In the genomic region with DNA sequence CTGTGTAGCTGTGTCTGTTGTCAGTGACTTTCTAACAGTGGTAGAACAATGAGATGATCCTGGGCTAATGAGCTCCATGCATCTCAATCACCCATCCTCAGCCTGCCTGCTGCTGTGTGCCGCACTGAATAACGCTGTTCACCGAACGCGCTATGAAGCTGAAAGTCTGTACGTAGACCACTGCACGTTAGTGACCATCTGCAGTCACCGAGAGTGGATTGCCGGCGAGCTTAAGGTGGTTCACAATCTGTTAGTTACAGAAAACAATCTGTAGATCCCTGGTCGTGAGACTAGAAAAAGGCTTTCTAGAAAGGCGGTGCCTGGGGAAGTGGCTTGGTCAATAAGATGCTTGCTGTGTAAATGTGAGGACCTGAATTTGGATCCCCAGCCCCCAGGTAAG, we compare ENCODE assay signal across 19 mouse cellular contexts. TPM values are rescaled to one million over a fixed set of nuclear protein-coding genes. Genes with fewer than 3 reads are reported as not detected.
DNase-seq lines count a peak whose midpoint lies in the region; ATAC-seq and TF ChIP-seq lines count a peak whose summit lies in the region.
"Had no signal": no experiment of that assay in that cellular context is flagged by ENCODE, and none has a peak within 500 bp of the region (broad histone marks: within the 10 kb centered on the region; RNA-seq: fewer than 3 reads in every experiment).

No protein-coding gene starts in this region.

- TF ChIP-seq CTCF in olfactory bulb, adult 2 months (IDR thresholded peaks at IDR 0.05; ENCODE audit: insufficient read depth, low read depth, low read length): no peak

- no peak overlapping the region for H3K9ac ChIP-seq in forebrain, embryonic 15.5 days (replicated peaks)
- H3K9ac ChIP-seq in forebrain, embryonic 14.5 days (ENCODE audit: low read length): no peak overlapping the region
- no peak overlapping the region for H3K9ac ChIP-seq in midbrain, embryonic 13.5 days (replicated peaks)
- no peak overlapping the region for H3K9ac ChIP-seq in hindbrain, embryonic 13.5 days
- H3K9ac ChIP-seq: embryonic facial prominence, embryonic 13.5 days; forebrain, embryonic 12.5 days had no signal

- H3K36me3 ChIP-seq in forebrain, embryonic 15.5 days: no peaks in the 10 kb centered on the region
- H3K36me3 ChIP-seq in forebrain, embryonic 14.5 days (ENCODE audit: control insufficient read depth, insufficient read depth, low read length): no peaks in the 10 kb centered on the region
- H3K36me3 ChIP-seq in midbrain, embryonic 13.5 days: no peaks in the 10 kb centered on the region
- H3K36me3 ChIP-seq in midbrain, embryonic 10.5 days: no peaks in the 10 kb centered on the region
- H3K36me3 ChIP-seq in hindbrain, embryonic 13.5 days: no peaks in the 10 kb centered on the region
- H3K36me3 ChIP-seq: embryonic facial prominence, embryonic 13.5 days; forebrain, embryonic 12.5 days; G1E had no signal

- DNase-seq in forebrain, embryonic 14.5 days (ENCODE audit: low spot score): no peak
- DNase-seq in midbrain, embryonic 10.5 days (ENCODE audit: low spot score): no peak
- DNase-seq in heart, adult 11 months: no peak
- no peak for DNase-seq in urinary bladder, postnatal 10 days (ENCODE audit: low spot score)
- DNase-seq: adrenal gland, adult 8-10 months; B cell, adult 2 months; cerebellum, adult 11-12 months; cerebellum, adult 9-10 months; gastrocnemius, adult 2 months; gastrocnemius, postnatal 25 days; heart, postnatal 10 days had no signal

- 0 out of 2 replicates have a peak overlapping the region, but pooled peaks have one; percentile 34 for H3K27ac ChIP-seq in forebrain, embryonic 15.5 days (replicated peaks)
- H3K27ac ChIP-seq in forebrain, embryonic 14.5 days (ENCODE audit: low read depth, low read length): no peak overlapping the region
- H3K27ac ChIP-seq in midbrain, embryonic 13.5 days: 0 out of 2 replicates have a peak overlapping the region, but pooled peaks have one; percentile 44
- no peak overlapping the region for H3K27ac ChIP-seq in midbrain, embryonic 10.5 days (replicated peaks)
- peak overlapping the region; percentile 66 for H3K27ac ChIP-seq in hindbrain, embryonic 13.5 days
- peak overlapping the region; percentile 29; the same call in 1 of the 2 replicates for H3K27ac ChIP-seq in olfactory bulb, adult 2 months (ENCODE audit: insufficient read depth, low read depth, low read length)
- H3K27ac ChIP-seq: embryonic facial prominence, embryonic 13.5 days; gastrocnemius, adult 2 months had no signal

- no peak overlapping the region for H3K4me3 ChIP-seq in forebrain, embryonic 15.5 days
- H3K4me3 ChIP-seq in forebrain, embryonic 14.5 days (ENCODE audit: low read depth, low read length): no peak overlapping the region
- no peak overlapping the region for H3K4me3 ChIP-seq in midbrain, embryonic 13.5 days (replicated peaks)
- no peak overlapping the region for H3K4me3 ChIP-seq in midbrain, embryonic 10.5 days
- no peak overlapping the region for H3K4me3 ChIP-seq in hindbrain, embryonic 13.5 days
- H3K4me3 ChIP-seq in olfactory bulb, adult 2 months (ENCODE audit: insufficient read depth, low read depth, low read length): no peak overlapping the region
- H3K4me3 ChIP-seq: embryonic facial prominence, embryonic 13.5 days; forebrain, embryonic 12.5 days; gastrocnemius, adult 2 months had no signal

- H3K4me1 ChIP-seq in forebrain, embryonic 15.5 days: peaks cover 5% of the 10 kb centered on the region; the same call in 1 of the 2 replicates
- H3K4me1 ChIP-seq in forebrain, embryonic 14.5 days (ENCODE audit: control insufficient read depth, insufficient read depth, low read length): peaks cover 8% of the 10 kb centered on the region; the same call in 1 of the 2 replicates
- H3K4me1 ChIP-seq in midbrain, embryonic 13.5 days (replicated peaks): peaks cover 14% of the 10 kb centered on the region
- peaks cover 11% of the 10 kb centered on the region for H3K4me1 ChIP-seq in midbrain, embryonic 10.5 days
- H3K4me1 ChIP-seq in hindbrain, embryonic 13.5 days (replicated peaks): peaks cover 30% of the 10 kb centered on the region
- H3K4me1 ChIP-seq in olfactory bulb, adult 2 months (ENCODE audit: control insufficient read depth, insufficient read depth, low read length): peaks cover 76% of the 10 kb centered on the region
- H3K4me1 ChIP-seq: embryonic facial prominence, embryonic 13.5 days had no signal

- no peaks in the 10 kb centered on the region for H3K27me3 ChIP-seq in forebrain, embryonic 15.5 days
- no peaks in the 10 kb centered on the region for H3K27me3 ChIP-seq in forebrain, embryonic 14.5 days (replicated peaks; ENCODE audit: control insufficient read depth, insufficient read depth, low read length)
- H3K27me3 ChIP-seq in midbrain, embryonic 13.5 days: no peaks in the 10 kb centered on the region
- no peaks in the 10 kb centered on the region for H3K27me3 ChIP-seq in midbrain, embryonic 10.5 days (ENCODE audit: low read depth, poor library complexity, severe bottlenecking)
- H3K27me3 ChIP-seq in hindbrain, embryonic 13.5 days: no peaks in the 10 kb centered on the region
- H3K27me3 ChIP-seq: embryonic facial prominence, embryonic 13.5 days; forebrain, embryonic 12.5 days had no signal

- WGBS in forebrain, embryonic 15.5 days: 82% methylated on average over 12 of the region's 12 CpGs
- 82% methylated on average over 12 of the region's 12 CpGs for WGBS in forebrain, embryonic 14.5 days
- 77% methylated on average over 12 of the region's 12 CpGs for WGBS in midbrain, embryonic 13.5 days
- 91% methylated on average over 12 of the region's 12 CpGs for WGBS in midbrain, embryonic 10.5 days
- WGBS in hindbrain, embryonic 13.5 days: 68% methylated on average over 12 of the region's 12 CpGs
- WGBS in olfactory bulb, adult 2 months: 82% methylated on average over 12 of the region's 12 CpGs

- ATAC-seq in forebrain, embryonic 15.5 days (replicated peaks): no peak
- ATAC-seq in forebrain, embryonic 14.5 days: no peak
- ATAC-seq in midbrain, embryonic 13.5 days: no peak
- ATAC-seq in hindbrain, embryonic 13.5 days (ENCODE audit: low FRiP score): no peak
- ATAC-seq: CD4-positive, CD25-positive, alpha-beta regulatory T cell, adult 4 months had no signal

- H3K4me2 ChIP-seq in forebrain, embryonic 15.5 days (replicated peaks): no peak overlapping the region
- no peak overlapping the region for H3K4me2 ChIP-seq in forebrain, embryonic 14.5 days (ENCODE audit: low read length)
- no peak overlapping the region for H3K4me2 ChIP-seq in midbrain, embryonic 13.5 days (replicated peaks)
- H3K4me2 ChIP-seq in hindbrain, embryonic 13.5 days: no peak overlapping the region
- H3K4me2 ChIP-seq: embryonic facial prominence, embryonic 13.5 days; forebrain, embryonic 12.5 days had no signal

- no peak for TF ChIP-seq POLR2A in olfactory bulb, adult 2 months (IDR thresholded peaks at IDR 0.05; ENCODE audit: insufficient read depth, low read depth, low read length)

- no peaks in the 10 kb centered on the region for H3K9me3 ChIP-seq in forebrain, embryonic 15.5 days
- H3K9me3 ChIP-seq in forebrain, embryonic 14.5 days (replicated peaks; ENCODE audit: control insufficient read depth, low read length): no peaks in the 10 kb centered on the region
- no peaks in the 10 kb centered on the region for H3K9me3 ChIP-seq in midbrain, embryonic 13.5 days
- no peaks in the 10 kb centered on the region for H3K9me3 ChIP-seq in midbrain, embryonic 10.5 days (replicated peaks)
- no peaks in the 10 kb centered on the region for H3K9me3 ChIP-seq in hindbrain, embryonic 13.5 days
- H3K9me3 ChIP-seq: embryonic facial prominence, embryonic 13.5 days; forebrain, embryonic 12.5 days had no signal

RNA-seq across cellular contexts. Expression of a gene that starts 22.4 kb away (rescaled TPM):
- 5.0 and 5.5 TPM in 2 replicates for polyA plus RNA-seq in forebrain, embryonic 15.5 days (2015; fragmentation: Nextera tagmentation; extraction: Ambion mirVana)
- polyA plus RNA-seq in forebrain, embryonic 14.5 days (2014; fragmentation: Nextera tagmentation; extraction: Ambion mirVana): 3.6 and 4.4 TPM in 2 replicates
- polyA plus RNA-seq in midbrain, embryonic 13.5 days (2015; fragmentation: Nextera tagmentation; extraction: Ambion mirVana): 6.2 and 6.5 TPM in 2 replicates
- 7.8 and 8.2 TPM in 2 replicates for polyA plus RNA-seq in midbrain, embryonic 10.5 days (2016; fragmentation: Nextera tagmentation; extraction: Ambion mirVana)
- 5.3 and 6.6 TPM in 2 replicates for polyA plus RNA-seq in hindbrain, embryonic 13.5 days (2015; fragmentation: Nextera tagmentation; extraction: Ambion mirVana)
- polyA plus RNA-seq in olfactory bulb, adult 2 months (2012; ENCODE audit: insufficient read depth, insufficient read length, low replicate concordance, missing spikeins): not detected in 2 replicates
- polyA plus RNA-seq: G1E had no signal

RNA-seq across cellular contexts. Expression of a gene that starts 23.5 kb away (rescaled TPM):
- polyA plus RNA-seq in forebrain, embryonic 15.5 days (2015; fragmentation: Nextera tagmentation; extraction: Ambion mirVana): 14.4 and 17.2 TPM in 2 replicates
- polyA plus RNA-seq in forebrain, embryonic 14.5 days (2014; fragmentation: Nextera tagmentation; extraction: Ambion mirVana): 11.2 and 13.4 TPM in 2 replicates
- polyA plus RNA-seq in midbrain, embryonic 13.5 days (2015; fragmentation: Nextera tagmentation; extraction: Ambion mirVana): 21.7 and 21.9 TPM in 2 replicates
- 12.2 and 17.3 TPM in 2 replicates for polyA plus RNA-seq in midbrain, embryonic 10.5 days (2016; fragmentation: Nextera tagmentation; extraction: Ambion mirVana)
- polyA plus RNA-seq in hindbrain, embryonic 13.5 days (2015; fragmentation: Nextera tagmentation; extraction: Ambion mirVana): 21.3 and 26.2 TPM in 2 replicates
- not detected in 2 replicates for polyA plus RNA-seq in olfactory bulb, adult 2 months (2012; ENCODE audit: insufficient read depth, insufficient read length, low replicate concordance, missing spikeins)

Comparison
In these comparisons a context has a peak if more than half of its experiments do, and no peak if none do; other contexts are left out.
1. H3K27ac ChIP-seq: peak in forebrain, embryonic 15.5 days (single experiment), midbrain, embryonic 13.5 days (single experiment), hindbrain, embryonic 13.5 days (single experiment) and olfactory bulb, adult 2 months (single experiment); none in forebrain, embryonic 14.5 days (single experiment) and midbrain, embryonic 10.5 days (single experiment).